ENCODE assay signal across 8 mouse cellular contexts in the genomic region with DNA sequence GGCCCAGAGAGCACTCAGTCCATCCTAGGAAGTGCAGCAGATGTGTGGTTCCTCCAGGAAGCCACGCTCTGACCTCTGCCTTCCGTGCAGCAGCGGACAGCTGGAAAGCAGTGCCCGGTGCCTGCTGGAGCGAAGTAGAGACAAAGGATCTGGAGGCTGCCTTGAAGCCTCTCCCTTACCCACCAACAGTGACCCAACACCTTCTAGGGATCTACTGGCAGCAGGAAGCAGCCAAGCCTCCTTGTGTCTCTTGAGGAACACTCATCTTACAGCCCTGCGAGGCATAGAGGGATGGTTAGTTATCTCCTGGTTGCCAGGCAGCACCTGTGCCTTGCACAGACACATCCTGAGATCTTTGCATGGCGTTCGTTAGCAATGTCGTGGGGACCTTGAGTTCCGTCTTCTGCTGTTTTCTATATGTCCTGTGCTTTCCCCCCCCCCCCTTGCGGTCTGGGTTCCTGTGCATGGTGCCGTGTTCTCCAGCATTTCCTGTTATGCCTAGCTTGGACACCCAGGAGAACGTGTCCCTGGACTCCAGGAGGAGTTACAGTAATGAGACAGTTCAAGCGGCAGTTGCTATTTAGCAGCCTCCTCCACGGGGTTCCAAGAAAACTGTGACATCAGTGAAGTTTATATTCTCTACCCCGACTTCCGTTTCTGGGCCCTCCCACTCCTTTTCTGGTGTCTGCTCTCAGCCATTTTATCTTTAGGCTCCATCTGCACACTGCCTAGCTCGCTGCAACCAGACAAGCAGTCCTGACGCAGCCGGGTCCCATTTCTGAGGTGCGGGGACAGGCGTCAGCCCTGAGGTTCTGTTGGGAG.
DNase-seq lines count a peak whose midpoint lies in the region; ATAC-seq lines count a peak whose summit lies in the region.

No protein-coding gene starts in this region.

- no peak for ATAC-seq in forebrain, embryonic 15.5 days (replicated peaks)
- ATAC-seq in forebrain, embryonic 12.5 days (ENCODE audit: low FRiP score): no peak
- ATAC-seq in stomach, embryonic 15.5 days (ENCODE audit: insufficient read depth, low FRiP score, low read depth): peak; percentile 63; the same call in 1 of the 2 replicates

- no peaks in the 10 kb centered on the region for H3K27me3 ChIP-seq in forebrain, embryonic 15.5 days
- no peaks in the 10 kb centered on the region for H3K27me3 ChIP-seq in forebrain, embryonic 12.5 days
- no peaks in the 10 kb centered on the region for H3K27me3 ChIP-seq in hindbrain, embryonic 10.5 days (ENCODE audit: insufficient read depth, poor library complexity, severe bottlenecking)
- H3K27me3 ChIP-seq in stomach, embryonic 15.5 days (replicated peaks): no peaks in the 10 kb centered on the region

- peak overlapping the region; percentile 57 for H3K27ac ChIP-seq in forebrain, embryonic 15.5 days (replicated peaks)
- H3K27ac ChIP-seq in forebrain, embryonic 12.5 days: no peak overlapping the region; the same call in 1 of the 2 replicates
- peak overlapping the region; percentile 83 for H3K27ac ChIP-seq in hindbrain, embryonic 10.5 days
- peak overlapping the region; percentile 55 for H3K27ac ChIP-seq in macrophage
- peak overlapping the region; percentile 70 for H3K27ac ChIP-seq in stomach, embryonic 15.5 days

- no peak overlapping the region for H3K4me3 ChIP-seq in forebrain, embryonic 15.5 days
- H3K4me3 ChIP-seq in forebrain, embryonic 12.5 days (replicated peaks): no peak overlapping the region
- H3K4me3 ChIP-seq in hindbrain, embryonic 10.5 days: 0 out of 2 replicates have a peak overlapping the region, but pooled peaks have one; percentile 2
- H3K4me3 ChIP-seq in macrophage (ENCODE audit: inconsistent target): peak overlapping the region; percentile 26
- H3K4me3 ChIP-seq in stomach, embryonic 15.5 days (replicated peaks): 0 out of 2 replicates have a peak overlapping the region, but pooled peaks have one; percentile 4

- no peak overlapping the region; the same call in 1 of the 2 replicates for H3K4me2 ChIP-seq in forebrain, embryonic 15.5 days (replicated peaks)
- H3K4me2 ChIP-seq in forebrain, embryonic 12.5 days: no peak overlapping the region
- H3K4me2 ChIP-seq in stomach, embryonic 15.5 days: peak overlapping the region; percentile 32; the same call in 1 of the 2 replicates

- H3K79me2 ChIP-seq in macrophage (ENCODE audit: inconsistent target): no peaks in the 10 kb centered on the region

- peaks cover 34% of the 10 kb centered on the region for H3K4me1 ChIP-seq in forebrain, embryonic 15.5 days
- 0 out of 2 replicates have a peak, but pooled peaks cover 2% of the 10 kb centered on the region for H3K4me1 ChIP-seq in forebrain, embryonic 12.5 days
- peaks cover 51% of the 10 kb centered on the region for H3K4me1 ChIP-seq in hindbrain, embryonic 10.5 days (replicated peaks)
- peaks cover 30% of the 10 kb centered on the region; the same call in 1 of the 2 replicates for H3K4me1 ChIP-seq in stomach, embryonic 15.5 days

- H3K36me3 ChIP-seq in forebrain, embryonic 15.5 days: no peaks in the 10 kb centered on the region
- H3K36me3 ChIP-seq in forebrain, embryonic 12.5 days (replicated peaks): no peaks in the 10 kb centered on the region
- no peaks in the 10 kb centered on the region for H3K36me3 ChIP-seq in hindbrain, embryonic 10.5 days
- H3K36me3 ChIP-seq in macrophage (ENCODE audit: inconsistent target): no peaks in the 10 kb centered on the region
- H3K36me3 ChIP-seq in stomach, embryonic 15.5 days: no peaks in the 10 kb centered on the region

- peak; percentile 54 for DNase-seq in embryo, embryonic 11 days
- DNase-seq in hindbrain, embryonic 10.5 days (ENCODE audit: low spot score): peak; percentile 40
- peak; percentile 76 to 82 for DNase-seq in left cerebral cortex, adult 9 months (ENCODE audit: low spot score in 2 of 2)
- DNase-seq in urinary bladder, postnatal 25 days (ENCODE audit: low spot score): no peak

- no peaks in the 10 kb centered on the region for H3K9me3 ChIP-seq in forebrain, embryonic 15.5 days
- no peaks in the 10 kb centered on the region for H3K9me3 ChIP-seq in forebrain, embryonic 12.5 days
- no peaks in the 10 kb centered on the region for H3K9me3 ChIP-seq in hindbrain, embryonic 10.5 days
- H3K9me3 ChIP-seq in stomach, embryonic 15.5 days: no peaks in the 10 kb centered on the region

- 74% methylated on average over 22 of the region's 22 CpGs for WGBS in forebrain, embryonic 15.5 days
- WGBS in forebrain, embryonic 12.5 days: 76% methylated on average over 22 of the region's 22 CpGs
- 70% methylated on average over 22 of the region's 22 CpGs for WGBS in hindbrain, embryonic 10.5 days
- 5% methylated on average over 21 of the region's 22 CpGs for WGBS in macrophage (ENCODE audit: missing documents)
- 47% methylated on average over 22 of the region's 22 CpGs for WGBS in stomach, embryonic 15.5 days

- no peak overlapping the region for H3K9ac ChIP-seq in forebrain, embryonic 15.5 days (replicated peaks)
- no peak overlapping the region for H3K9ac ChIP-seq in forebrain, embryonic 12.5 days
- no peak overlapping the region for H3K9ac ChIP-seq in stomach, embryonic 15.5 days

Comparison
In these comparisons a context has a peak if more than half of its experiments do, and no peak if none do; other contexts are left out.
1. H3K4me3 ChIP-seq: peak in hindbrain, embryonic 10.5 days (single experiment), macrophage (single experiment) and stomach, embryonic 15.5 days (single experiment); none in forebrain, embryonic 15.5 days (single experiment) and forebrain, embryonic 12.5 days (single experiment).